Mouse (Mus musculus): ENCODE measurements around the gene Hspb3. TPM values are rescaled to one million over a fixed set of nuclear protein-coding genes. Genes with fewer than 3 reads are reported as not detected.
A peak's percentile ranks its signal among the peaks of the same experiment; 100 is the strongest.

Hspb3 gene
- polyA plus RNA-seq, 1 experiment: 13.3 TPM

DNA sequence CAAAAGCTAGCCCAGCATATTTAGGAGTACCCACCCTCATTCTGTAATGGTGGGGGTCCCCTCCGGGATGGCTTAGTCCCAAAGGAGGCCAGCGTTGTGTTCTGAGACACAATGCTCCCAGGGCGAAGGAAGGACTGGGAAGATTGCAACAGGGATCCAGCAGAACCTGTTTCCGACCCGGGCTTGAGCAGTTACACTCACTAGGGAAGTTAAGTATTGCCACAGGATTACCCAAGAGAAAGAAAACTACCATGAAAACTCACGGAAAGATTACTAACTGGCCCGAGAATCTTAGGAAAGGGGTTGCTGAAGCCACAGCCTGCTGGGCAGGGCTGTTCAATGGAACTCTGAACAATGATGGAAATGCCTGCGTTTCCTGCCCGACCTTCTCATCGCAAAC, 49.6 kb downstream of the Hspb3 start:
- Histone ChIP-seq H3K36me3 (ENCODE audit: control insufficient read depth, insufficient read depth) (peaks cover 14% of the 10 kb centered on the region), H3K27me3 (ENCODE audit: control insufficient read depth, insufficient read depth, insufficient read length) (no peaks in the 10 kb centered on the region), H3K79me2 (ENCODE audit: control insufficient read depth, insufficient read depth) (peaks cover 89% of the 10 kb centered on the region), H3K4me3 (peak overlapping the region; percentile 96), H3K4me2 (ENCODE audit: low read depth) (peak overlapping the region; percentile 74), H3ac (ENCODE audit: control insufficient read depth, insufficient read length) (no peak overlapping the region)
- TF ChIP-seq CEBPB (IDR thresholded peaks at IDR 0.05; ENCODE audit: insufficient read depth, poor library complexity, severe bottlenecking): no peak
- TF ChIP-seq POLR2AphosphoS2 (IDR thresholded peaks at IDR 0.05; ENCODE audit: insufficient read length, low read depth): no peak
- TF ChIP-seq SRF (IDR thresholded peaks at IDR 0.05; ENCODE audit: control insufficient read depth, insufficient read length, low read depth): no peak
- no peak for TF ChIP-seq MYOG (IDR thresholded peaks at IDR 0.05; ENCODE audit: control insufficient read depth in 1 of 3, insufficient read depth in 1 of 3, insufficient read length in 2 of 3, low read depth in 2 of 3)
- no peak for TF ChIP-seq TCF12 (IDR thresholded peaks at IDR 0.05; ENCODE audit: insufficient read depth, poor library complexity, severe bottlenecking)

GRCm38 (mm10) chr13:113613341-113613740, 50.1 kb downstream of the Hspb3 start:
- H3ac ChIP-seq (ENCODE audit: control insufficient read depth, insufficient read length): no peak overlapping the region
- no peaks in the 10 kb centered on the region for H3K27me3 ChIP-seq (ENCODE audit: control insufficient read depth, insufficient read depth, insufficient read length)
- peak overlapping the region; percentile 74 for H3K4me2 ChIP-seq (ENCODE audit: low read depth)
- H3K79me2 ChIP-seq (ENCODE audit: control insufficient read depth, insufficient read depth): peaks cover 95% of the 10 kb centered on the region
- TF ChIP-seq POLR2AphosphoS2 (IDR thresholded peaks at IDR 0.05; ENCODE audit: insufficient read length, low read depth) (no peak), MAX (IDR thresholded peaks at IDR 0.05; ENCODE audit: low read depth) (no peak), REST (IDR thresholded peaks at IDR 0.05; ENCODE audit: insufficient read depth, insufficient read length) (no peak), E2F4 (IDR thresholded peaks at IDR 0.05; ENCODE audit: insufficient read depth) (no peak), MYOG (IDR thresholded peaks at IDR 0.05; ENCODE audit: control insufficient read depth in 1 of 3, insufficient read depth in 1 of 3, insufficient read length in 2 of 3, low read depth in 2 of 3) (no peak), TCF3 (IDR thresholded peaks at IDR 0.05; ENCODE audit: insufficient read length, low read depth) (no peak), POLR2A (IDR thresholded peaks at IDR 0.05; ENCODE audit: insufficient read length, low read depth) (no peak), USF1 (IDR thresholded peaks at IDR 0.05; ENCODE audit: low read depth) (no peak), CEBPB (IDR thresholded peaks at IDR 0.05; ENCODE audit: insufficient read depth, poor library complexity, severe bottlenecking) (no peak), MYOD1 (IDR thresholded peaks at IDR 0.05; ENCODE audit: control insufficient read depth in 1 of 3, insufficient read length in 2 of 3, low read depth in 2 of 3) (no peak), SRF (IDR thresholded peaks at IDR 0.05; ENCODE audit: control insufficient read depth, insufficient read length, low read depth) (no peak), TCF12 (IDR thresholded peaks at IDR 0.05; ENCODE audit: insufficient read depth, poor library complexity, severe bottlenecking) (no peak)
- H3K4me3 ChIP-seq: peak overlapping the region; percentile 96
- peaks cover 19% of the 10 kb centered on the region for H3K36me3 ChIP-seq (ENCODE audit: control insufficient read depth, insufficient read depth)

Other genes with a start within 250 kb of the Hspb3 start
- gene Snx18, start 45.1 kb downstream of the Hspb3 start, polyA plus RNA-seq (2012; fragmentation: generic; extraction: Trizol): 19.9 TPM
- 11.1 TPM for gene Arl15, start 130.8 kb upstream of the Hspb3 start, polyA plus RNA-seq (2012; fragmentation: generic; extraction: Trizol)

Data from myocyte (in vitro differentiated cells).